Mouse (Mus musculus) embryonic facial prominence, embryonic 15.5 days (tissue): ENCODE measurements around the gene Plekhg1. TPM values are rescaled to one million over a fixed set of nuclear protein-coding genes. Genes with fewer than 3 reads are reported as not detected.

ENCODE experiments used
- ATAC-seq: fragments of 200-750 bp; cut with Nextera tagmentation; 2 replicates; pipeline ENCODE4 v1.8.0; 2017; ENCODE audit warnings: low read depth, moderate TSS enrichment; ENCODE audit not compliant: insufficient number of reproducible peaks, low FRiP score, low TSS enrichment
- H3K27ac ChIP-seq: fragments of 300-500 bp; sonication (generic); replicated peaks from 2 replicates; pipeline ENCODE4 v1.5.1; 2015; ENCODE audit warnings: mild to moderate bottlenecking, inconsistent platforms
- H3K27me3 ChIP-seq: fragments of 300-500 bp; sonication (generic); 2 replicates; pipeline ENCODE4 v1.6.1; 2015; ENCODE audit warnings: inconsistent platforms
- H3K36me3 ChIP-seq: fragments of 300-500 bp; sonication (generic); 2 replicates; pipeline ENCODE4 v1.6.1; 2015; ENCODE audit warnings: mild to moderate bottlenecking, inconsistent platforms
- H3K4me1 ChIP-seq: fragments of 300-500 bp; sonication (generic); 2 replicates; pipeline ENCODE4 v1.6.1; 2015; ENCODE audit warnings: inconsistent platforms
- H3K4me2 ChIP-seq: fragments of 300-500 bp; sonication (generic); replicated peaks from 2 replicates; pipeline ENCODE4 v1.6.1; 2015; ENCODE audit warnings: mild to moderate bottlenecking, inconsistent platforms
- H3K4me3 ChIP-seq: fragments of 300-500 bp; sonication (generic); replicated peaks from 2 replicates; pipeline ENCODE4 v1.5.1; 2015; ENCODE audit warnings: mild to moderate bottlenecking, inconsistent platforms
- H3K9ac ChIP-seq: fragments of 300-500 bp; sonication (generic); 2 replicates; pipeline ENCODE4 v1.6.1; 2015; ENCODE audit warnings: inconsistent platforms
- H3K9me3 ChIP-seq: fragments of 300-500 bp; sonication (generic); replicated peaks from 2 replicates; pipeline ENCODE4 v1.6.1; 2016; ENCODE audit warnings: inconsistent platforms
- WGBS: fragments of 180-500 bp; shearing (Covaris S2); methylation state at CpG from one replicate; pipeline ENCODE4 v1.1.7; 2015; 5-methylcytosine and 5-hydroxymethylcytosine counted together
- polyA plus RNA-seq: library from polyadenylated mRNA; unstranded; fragments of >200 nt; fragmentation: Nextera tagmentation; extraction: Ambion mirVana; gene quantifications from 2 replicates; pipeline ENCODE4 v1.2.1, GENCODE M21; 2015

Gene Plekhg1
- polyA plus RNA-seq, 1 experiment from 2014 or later = 15.3 TPM

- Histone ChIP-seq H3K4me1 (peaks cover 15% of the 10 kb centered on the region), H3K27me3 (no peaks in the 10 kb centered on the region), H3K27ac (no peak overlapping the region), H3K4me3 (no peak overlapping the region), H3K9ac (no peak overlapping the region), H3K9me3 (no peaks in the 10 kb centered on the region), H3K36me3 (no peaks in the 10 kb centered on the region), H3K4me2 (no peak overlapping the region)
- no peak for ATAC-seq
- 79% methylated on average over 11 of the region's 11 CpGs for WGBS
These were observed 91.6 kb downstream of the Plekhg1 start for GRCm38 (mm10) chr10:3831597-3832351.

- H3K9me3 ChIP-seq = no peaks in the 10 kb centered on the region
- ATAC-seq = no peak
- H3K27me3 ChIP-seq = no peaks in the 10 kb centered on the region
- peaks cover 15% of the 10 kb centered on the region for H3K4me1 ChIP-seq
- no peak overlapping the region for H3K9ac ChIP-seq
- 88% methylated on average over 1 of the region's 1 CpGs for WGBS
- H3K4me2 ChIP-seq = no peak overlapping the region
- no peak overlapping the region for H3K4me3 ChIP-seq
- no peak overlapping the region for H3K27ac ChIP-seq
- no peaks in the 10 kb centered on the region for H3K36me3 ChIP-seq
These were observed 93.9 kb downstream of the Plekhg1 start for GRCm38 (mm10) chr10:3834060-3834459.

DNA sequence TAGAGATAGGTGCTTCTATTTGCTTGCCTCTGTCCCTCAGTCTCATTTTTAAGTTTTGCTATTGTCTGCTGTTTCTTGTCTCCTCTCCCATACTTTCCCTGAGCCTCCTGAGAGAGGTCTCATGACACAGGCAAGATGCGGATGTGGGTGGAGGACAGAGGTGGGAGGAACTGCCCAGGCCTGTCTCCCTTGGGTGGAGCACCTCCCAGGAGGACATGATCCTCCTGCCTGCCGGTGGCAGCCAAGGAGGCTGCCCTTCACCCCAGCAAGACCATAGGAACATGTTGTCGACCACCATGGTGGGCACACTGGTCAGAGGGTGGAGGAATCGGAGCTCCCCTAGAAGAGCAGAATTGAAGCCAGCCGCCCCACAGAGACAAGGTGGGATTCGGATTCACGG is 94.5 kb downstream of the Plekhg1 start:
- 77% methylated on average over 7 of the region's 7 CpGs for WGBS

GRCm38 (mm10) chr10:3835616-3836015 is 95.5 kb downstream of the Plekhg1 start:
- Histone ChIP-seq H3K9ac (no peak overlapping the region), H3K27ac (no peak overlapping the region), H3K9me3 (no peaks in the 10 kb centered on the region), H3K4me1 (peaks cover 4% of the 10 kb centered on the region; the same call in 1 of the 2 replicates), H3K4me3 (no peak overlapping the region), H3K4me2 (no peak overlapping the region), H3K36me3 (no peaks in the 10 kb centered on the region), H3K27me3 (no peaks in the 10 kb centered on the region)
- no peak for ATAC-seq
- 54% methylated on average over 10 of the region's 10 CpGs for whole genome bisulfite sequencing

More for the DNA sequence above, 94.5 kb downstream of the Plekhg1 start:
- no peaks in the 10 kb centered on the region for H3K9me3 ChIP-seq
- H3K4me2 ChIP-seq = no peak overlapping the region
- H3K27me3 ChIP-seq = no peaks in the 10 kb centered on the region
- peaks cover 10% of the 10 kb centered on the region for H3K4me1 ChIP-seq
- no peaks in the 10 kb centered on the region for H3K36me3 ChIP-seq
- no peak overlapping the region for H3K27ac ChIP-seq
- no peak overlapping the region for H3K9ac ChIP-seq
- ATAC-seq = no peak
- no peak overlapping the region for H3K4me3 ChIP-seq

DNA sequence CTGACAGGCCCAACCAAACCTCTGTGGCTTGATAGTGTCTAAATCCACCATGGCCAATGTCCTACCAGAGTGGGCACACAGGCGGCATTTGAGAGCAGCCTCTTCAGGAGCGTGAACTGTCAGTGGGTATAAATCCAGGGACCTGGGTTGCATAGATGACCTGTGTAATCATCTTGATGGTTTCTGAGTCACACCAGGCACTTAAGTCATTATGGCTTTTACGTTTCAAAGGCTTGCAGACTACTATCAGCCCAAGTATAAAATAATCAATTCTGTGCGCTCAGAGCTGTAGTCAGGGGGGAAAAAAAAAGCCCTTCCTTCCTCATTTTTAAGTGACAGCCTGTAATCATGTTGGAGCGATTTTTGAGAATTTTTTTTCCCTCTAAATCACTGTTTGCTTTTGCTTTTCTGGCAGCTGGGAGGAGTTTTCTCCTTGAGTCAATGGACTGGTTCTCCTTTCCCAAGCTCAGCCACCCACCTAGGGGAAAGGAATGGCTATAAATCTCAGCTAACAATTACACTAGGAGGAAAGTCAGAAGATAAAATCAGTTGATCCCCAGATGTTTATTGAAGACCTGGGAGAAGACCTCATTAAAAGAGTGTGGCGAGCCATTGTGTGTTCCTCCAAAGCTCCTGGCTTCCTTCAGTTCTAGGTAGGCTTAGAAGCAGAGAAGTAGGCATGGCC is 99.7 kb downstream of the Plekhg1 start:
- 0 out of 2 replicates have a peak overlapping the region, but pooled peaks have one; percentile 29 for H3K27ac ChIP-seq
- 51% methylated on average over 6 of the region's 6 CpGs for WGBS
- no peak for ATAC-seq
- H3K4me1 ChIP-seq = 0 out of 2 replicates have a peak, but pooled peaks cover 4% of the 10 kb centered on the region
- H3K4me3 ChIP-seq = no peak overlapping the region
- H3K9ac ChIP-seq = no peak overlapping the region
- no peaks in the 10 kb centered on the region for H3K9me3 ChIP-seq
- H3K4me2 ChIP-seq = no peak overlapping the region
- H3K27me3 ChIP-seq = no peaks in the 10 kb centered on the region
- H3K36me3 ChIP-seq = no peaks in the 10 kb centered on the region

GRCm38 (mm10) chr10:3844430-3844829 is 104.3 kb downstream of the Plekhg1 start:
- 81% methylated on average over 5 of the region's 5 CpGs for WGBS

DNA sequence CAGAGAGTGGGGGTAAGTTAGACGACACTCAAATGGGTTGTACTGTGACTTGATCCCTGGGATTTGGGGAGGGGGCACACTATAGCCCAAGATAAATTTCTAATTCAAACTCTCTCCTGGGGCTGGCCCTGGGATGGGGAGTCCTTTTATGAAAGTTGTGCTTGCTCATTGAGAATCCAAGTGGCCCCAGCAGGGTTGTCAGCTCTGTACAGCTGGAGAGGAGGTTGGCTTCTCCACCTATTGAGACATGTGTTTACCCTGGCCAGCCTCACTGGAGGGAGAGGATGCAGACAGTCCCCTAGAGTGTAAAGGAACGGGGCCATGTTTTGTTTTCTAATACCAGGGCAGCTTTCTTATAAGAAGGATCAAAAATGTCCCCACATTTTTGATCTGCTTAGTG is 106.9 kb downstream of the Plekhg1 start:
- no peaks in the 10 kb centered on the region for H3K36me3 ChIP-seq
- H3K27ac ChIP-seq = no peak overlapping the region
- no peak for ATAC-seq
- no peak overlapping the region for H3K9ac ChIP-seq
- no peaks in the 10 kb centered on the region for H3K27me3 ChIP-seq
- no peak overlapping the region for H3K4me3 ChIP-seq
- H3K9me3 ChIP-seq = no peaks in the 10 kb centered on the region
- WGBS = 37% methylated on average over 2 of the region's 2 CpGs
- no peak overlapping the region for H3K4me2 ChIP-seq
- H3K4me1 ChIP-seq = 0 out of 2 replicates have a peak, but pooled peaks cover 10% of the 10 kb centered on the region

More at GRCm38 (mm10) chr10:3844430-3844829, 104.3 kb downstream of the Plekhg1 start:
- H3K27me3 ChIP-seq = no peaks in the 10 kb centered on the region
- H3K4me2 ChIP-seq = no peak overlapping the region
- ATAC-seq = no peak
- 0 out of 2 replicates have a peak, but pooled peaks cover 2% of the 10 kb centered on the region for H3K4me1 ChIP-seq
- H3K27ac ChIP-seq = no peak overlapping the region
- H3K9ac ChIP-seq = no peak overlapping the region
- H3K4me3 ChIP-seq = no peak overlapping the region
- no peaks in the 10 kb centered on the region for H3K36me3 ChIP-seq
- H3K9me3 ChIP-seq = no peaks in the 10 kb centered on the region

DNA sequence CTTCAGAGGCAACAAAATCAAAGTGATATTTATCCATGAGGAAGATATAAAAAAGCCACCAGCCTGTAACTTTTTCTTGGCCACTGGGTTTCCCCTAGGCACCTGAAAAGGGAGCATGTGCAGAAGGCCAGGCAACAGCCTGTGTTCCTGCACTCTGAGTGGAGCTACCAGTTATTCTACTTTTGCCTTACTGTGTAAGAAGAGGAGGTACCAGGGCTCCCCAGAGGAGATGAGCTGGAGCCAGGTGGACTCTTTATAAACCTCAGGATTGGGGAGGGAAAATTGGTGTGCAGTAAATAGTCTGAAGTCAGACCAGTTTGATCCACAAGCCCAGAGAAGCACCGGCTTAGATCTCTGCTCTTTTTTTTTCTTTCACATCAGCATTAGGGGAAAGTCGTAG is 111.3 kb downstream of the Plekhg1 start:
- 11% methylated on average over 2 of the region's 2 CpGs for WGBS
- Histone ChIP-seq H3K4me1 (0 out of 2 replicates have a peak, but pooled peaks cover 12% of the 10 kb centered on the region), H3K36me3 (no peaks in the 10 kb centered on the region), H3K9me3 (no peaks in the 10 kb centered on the region), H3K9ac (no peak overlapping the region), H3K27me3 (no peaks in the 10 kb centered on the region), H3K4me3 (no peak overlapping the region), H3K4me2 (no peak overlapping the region), H3K27ac (peak overlapping the region; percentile 76)
- peak; percentile 52; the same call in 1 of the 2 replicates for ATAC-seq

- H3K9me3 ChIP-seq = no peaks in the 10 kb centered on the region
- no peaks in the 10 kb centered on the region for H3K27me3 ChIP-seq
- H3K27ac ChIP-seq = peak overlapping the region; percentile 76
- ATAC-seq = no peak
- no peak overlapping the region for H3K4me2 ChIP-seq
- H3K4me1 ChIP-seq = 0 out of 2 replicates have a peak, but pooled peaks cover 9% of the 10 kb centered on the region
- H3K9ac ChIP-seq = no peak overlapping the region
- WGBS = 85% methylated on average over 3 of the region's 3 CpGs
- H3K4me3 ChIP-seq = no peak overlapping the region
- no peaks in the 10 kb centered on the region for H3K36me3 ChIP-seq
These were observed 112.6 kb downstream of the Plekhg1 start for GRCm38 (mm10) chr10:3852733-3853132.

- H3K36me3 ChIP-seq = no peaks in the 10 kb centered on the region
- no peak overlapping the region for H3K9ac ChIP-seq
- WGBS = 17% methylated on average over 5 of the region's 5 CpGs
- H3K27ac ChIP-seq = peak overlapping the region; percentile 24; the same call in 1 of the 2 replicates
- peaks cover 21% of the 10 kb centered on the region for H3K4me1 ChIP-seq
- H3K9me3 ChIP-seq = no peaks in the 10 kb centered on the region
- no peaks in the 10 kb centered on the region for H3K27me3 ChIP-seq
- H3K4me2 ChIP-seq = no peak overlapping the region
- ATAC-seq = no peak
- no peak overlapping the region for H3K4me3 ChIP-seq
These were observed 117.7 kb downstream of the Plekhg1 start for GRCm38 (mm10) chr10:3857912-3858311.

- Histone ChIP-seq H3K9ac (no peak overlapping the region), H3K9me3 (no peaks in the 10 kb centered on the region), H3K27me3 (no peaks in the 10 kb centered on the region), H3K36me3 (no peaks in the 10 kb centered on the region), H3K27ac (peak overlapping the region; percentile 63; the same call in 1 of the 2 replicates), H3K4me1 (peaks cover 25% of the 10 kb centered on the region), H3K4me3 (no peak overlapping the region), H3K4me2 (no peak overlapping the region)
- ATAC-seq = no peak
- 48% methylated on average over 4 of the region's 4 CpGs for WGBS
These were observed 118.3 kb downstream of the Plekhg1 start for GRCm38 (mm10) chr10:3858437-3858836.
